Mouse (Mus musculus) layer of hippocampus, postnatal 14 days (tissue): ENCODE results near the gene Clnk. TPM values are rescaled to one million over a fixed set of nuclear protein-coding genes. Genes with fewer than 3 reads are reported as not detected.

Experiments
- DNase-seq, 2 experiments: peaks; one replicate each; pipeline ENCODE4 v3.0.0; 2021 to 2022; ENCODE audit warnings: low spot score in 2 of 2, mixed read lengths in 1 of 2
- total RNA-seq, 2 experiments: library from RNA; stranded (reverse); gene quantifications; 2 replicates each; pipeline ENCODE4 v1.2.3; 2021

Gene Clnk
- total RNA-seq, 2 experiments from 2014 or later: 0.25 to 0.29 TPM

DNA sequence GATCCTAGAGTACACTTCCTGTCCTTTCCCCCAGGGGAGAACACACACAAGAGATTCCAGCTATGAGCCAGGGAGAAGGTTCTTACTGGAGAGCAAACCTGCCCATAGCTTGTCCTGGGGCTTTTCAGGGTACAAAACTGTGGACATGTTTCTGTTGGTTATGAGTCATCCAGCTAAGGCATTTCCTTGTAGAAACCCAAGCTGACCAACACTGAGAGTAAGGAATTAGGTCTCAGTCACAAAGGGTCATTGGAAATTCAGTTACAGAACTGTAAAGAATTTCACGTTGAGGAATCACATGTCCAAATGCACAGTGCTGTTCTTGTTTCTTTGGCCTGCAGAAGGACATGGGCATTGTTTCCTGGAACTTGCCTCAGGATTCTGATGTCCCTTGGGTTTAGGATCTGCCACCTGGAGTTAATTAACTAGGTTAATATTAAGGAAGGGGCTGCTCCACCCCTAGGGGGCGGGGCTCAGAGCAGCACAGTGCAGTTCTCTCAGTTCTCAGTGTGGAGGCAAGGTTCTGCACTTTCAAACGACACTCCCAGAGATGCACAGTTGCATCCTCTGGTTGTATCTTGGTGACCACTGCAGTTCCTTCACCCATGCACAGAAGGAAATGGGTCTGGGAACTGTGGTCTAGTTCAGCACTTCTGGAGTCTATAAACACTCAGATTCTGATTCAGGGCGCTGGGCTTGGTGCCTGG, 18.4 kb downstream of the Clnk start:
- no peak for DNase-seq

DNA sequence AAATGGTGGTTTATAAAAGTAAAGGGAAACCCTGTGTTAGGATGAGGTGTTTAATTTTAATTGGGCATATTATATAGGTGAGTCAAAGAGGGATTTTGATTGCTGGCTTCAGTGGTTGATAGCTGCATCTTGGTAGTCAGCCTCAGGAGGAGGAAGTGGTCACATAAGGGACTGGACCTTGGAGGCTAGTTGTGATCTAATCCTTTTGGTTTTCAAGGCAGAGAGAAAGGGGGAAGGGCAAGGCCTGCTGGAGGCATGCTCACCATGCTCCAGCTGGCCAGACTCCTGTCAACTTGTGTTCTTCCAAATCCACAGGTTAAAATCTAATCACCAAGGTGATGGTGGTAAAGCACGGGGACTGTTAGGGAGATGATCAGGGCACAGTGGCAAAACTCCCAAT, 19.0 kb downstream of the Clnk start:
- no peak for DNase-seq

DNA sequence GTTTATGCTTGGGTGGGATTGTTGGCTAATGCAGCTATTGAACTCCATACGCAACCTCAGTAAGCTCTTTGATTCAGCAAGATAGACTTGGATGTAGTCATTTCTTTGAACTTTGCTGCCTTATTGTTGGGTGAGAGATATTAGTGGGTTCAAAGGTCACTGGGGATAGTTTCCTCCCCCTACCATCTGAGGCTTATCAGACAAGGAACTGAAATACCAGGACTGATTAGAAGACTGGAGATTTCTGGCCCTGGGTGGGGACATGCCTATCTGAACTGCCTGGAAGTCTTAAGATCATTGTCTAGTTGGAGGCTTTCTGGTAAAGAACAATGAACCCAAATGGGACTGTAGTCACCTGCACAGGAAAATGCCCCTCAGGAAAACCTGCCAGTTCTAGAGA, 26.4 kb downstream of the Clnk start:
- no peak for DNase-seq

DNA sequence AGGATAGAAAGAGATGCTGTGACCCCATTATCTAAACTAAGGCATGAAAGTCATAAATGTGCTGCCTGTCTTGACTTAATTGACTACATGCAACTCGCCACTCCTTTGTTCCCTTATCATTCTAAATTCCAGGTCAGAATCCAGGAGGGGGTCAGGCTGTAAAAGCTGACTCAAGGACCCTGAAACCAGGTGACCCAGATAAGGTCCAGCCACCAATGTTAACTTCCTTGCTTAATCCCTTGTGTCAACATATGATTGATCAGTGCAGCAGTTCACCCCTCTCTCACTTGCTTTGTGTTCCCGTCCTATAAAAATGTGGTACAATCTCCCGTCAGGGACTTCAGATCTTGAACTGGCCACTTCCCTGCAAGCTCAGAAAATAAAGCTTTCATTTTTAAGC, 31.1 kb downstream of the Clnk start:
- DNase-seq: no peak

DNA sequence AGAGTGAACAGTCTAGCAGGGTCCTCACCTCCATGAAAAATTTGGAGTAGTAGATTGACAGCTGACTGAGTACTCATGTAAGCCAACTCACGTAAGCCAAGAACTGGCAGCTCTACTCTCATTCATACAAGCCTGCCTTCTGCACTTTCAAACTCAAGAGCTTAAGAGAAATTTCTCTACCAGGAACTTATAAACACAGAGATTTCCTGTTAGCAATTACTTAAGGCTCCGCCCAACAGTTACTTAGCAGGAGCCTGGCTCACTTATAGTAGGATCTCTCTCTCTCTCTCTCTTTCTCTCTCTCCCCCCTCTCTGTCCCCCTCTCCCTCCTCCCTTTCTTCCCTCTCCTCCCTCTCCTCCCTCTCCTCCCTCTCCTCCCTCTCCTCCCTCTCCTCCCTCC, 32.3 kb downstream of the Clnk start:
- DNase-seq: no peak

DNA sequence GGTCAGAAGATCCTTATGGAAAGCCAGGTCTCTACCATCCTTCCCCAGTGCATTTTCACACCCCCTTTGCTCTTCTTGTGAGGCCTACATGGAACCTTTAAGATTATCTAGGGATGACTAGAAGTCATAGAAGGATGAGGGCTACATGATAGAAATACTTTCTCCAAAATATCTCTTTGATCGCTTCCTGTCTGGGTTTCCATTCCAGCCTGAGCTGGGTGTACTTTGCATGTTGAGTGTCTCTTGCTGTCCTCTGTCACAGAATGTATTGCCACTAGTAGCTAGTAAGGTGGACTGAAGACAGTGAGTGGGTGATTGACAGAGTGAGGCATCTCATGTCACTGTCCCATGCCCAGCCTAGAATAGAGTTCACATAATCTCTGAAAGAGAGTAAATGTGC, 36.6 kb downstream of the Clnk start:
- DNase-seq: no peak

DNA sequence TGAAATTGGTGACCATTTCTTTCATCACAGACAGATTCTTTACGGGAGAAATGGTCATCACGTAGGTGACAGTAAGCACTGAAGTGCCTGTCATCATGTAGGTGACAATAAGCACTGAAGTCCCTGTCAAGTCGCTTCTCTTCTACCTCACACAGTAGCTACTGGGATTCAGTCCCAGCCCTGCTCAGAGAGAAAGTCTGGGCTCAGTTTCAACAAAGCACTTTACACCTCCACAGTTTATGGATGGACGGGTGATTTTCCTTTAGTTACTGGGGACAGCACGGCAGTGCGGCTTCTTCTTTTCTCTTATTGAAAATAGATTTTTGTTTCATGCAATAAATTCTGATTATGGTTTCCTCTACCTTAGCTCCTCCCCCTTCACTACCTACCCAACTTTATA, 49.3 kb downstream of the Clnk start:
- no peak for DNase-seq

DNA sequence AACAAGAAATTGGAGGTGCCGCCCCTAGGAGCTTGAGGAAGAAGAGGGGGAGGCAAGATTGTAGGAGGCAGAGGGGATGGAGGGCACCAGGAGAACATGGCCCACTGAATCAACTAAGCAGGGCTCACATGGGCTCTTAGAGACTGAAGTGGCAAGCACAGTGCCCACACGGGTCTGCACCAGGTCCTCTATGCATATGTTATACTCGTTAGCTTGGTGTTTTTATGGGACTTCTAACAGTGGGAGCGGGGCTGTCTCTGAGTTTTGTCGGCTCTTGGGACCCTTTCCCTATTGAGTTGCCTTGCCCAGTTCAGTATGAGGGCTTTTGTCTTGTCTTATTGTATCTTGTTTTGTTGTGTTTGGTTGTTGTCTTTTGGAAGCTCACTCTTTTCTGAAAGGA, 50.0 kb downstream of the Clnk start:
- no peak for DNase-seq

DNA sequence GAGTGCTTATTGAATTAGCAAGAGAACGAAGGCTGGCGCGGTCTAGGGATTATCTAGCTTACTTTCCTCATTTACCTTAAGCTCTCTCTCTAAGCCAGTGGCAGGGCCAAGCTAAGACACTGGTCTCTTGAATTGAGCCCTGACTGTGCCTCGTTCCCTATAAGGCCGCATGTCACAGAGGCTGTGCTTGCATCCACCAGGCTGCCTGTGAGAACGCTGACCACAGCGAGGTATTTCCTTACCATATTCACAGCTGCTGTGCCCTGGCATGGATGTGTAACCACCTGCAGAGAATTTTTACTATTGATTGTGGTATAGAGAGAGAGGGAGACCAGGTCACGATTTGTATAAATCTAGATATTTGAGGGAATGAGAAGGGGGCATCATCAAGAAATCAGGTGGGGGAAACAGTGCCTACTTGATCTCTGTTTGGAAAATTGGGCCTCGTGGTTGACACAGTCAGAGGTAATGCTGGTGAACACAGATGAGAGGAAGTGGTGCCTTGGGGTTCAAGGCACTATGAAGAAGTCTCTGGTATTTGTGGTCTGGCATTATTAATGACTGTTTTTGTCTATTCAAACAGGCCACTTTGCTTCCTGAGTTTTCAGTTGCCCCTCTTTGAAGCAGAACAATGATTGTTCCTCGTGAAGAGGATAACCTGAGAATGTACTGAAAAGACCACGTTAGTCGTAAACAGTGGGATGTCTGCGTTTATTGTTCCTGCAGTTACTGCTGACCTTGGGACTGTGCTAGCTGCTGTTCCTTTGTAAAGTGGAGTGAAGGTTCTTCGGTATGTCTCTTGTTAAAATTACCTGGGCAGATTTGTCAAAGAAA, 52.3 kb downstream of the Clnk start:
- no peak for DNase-seq

DNA sequence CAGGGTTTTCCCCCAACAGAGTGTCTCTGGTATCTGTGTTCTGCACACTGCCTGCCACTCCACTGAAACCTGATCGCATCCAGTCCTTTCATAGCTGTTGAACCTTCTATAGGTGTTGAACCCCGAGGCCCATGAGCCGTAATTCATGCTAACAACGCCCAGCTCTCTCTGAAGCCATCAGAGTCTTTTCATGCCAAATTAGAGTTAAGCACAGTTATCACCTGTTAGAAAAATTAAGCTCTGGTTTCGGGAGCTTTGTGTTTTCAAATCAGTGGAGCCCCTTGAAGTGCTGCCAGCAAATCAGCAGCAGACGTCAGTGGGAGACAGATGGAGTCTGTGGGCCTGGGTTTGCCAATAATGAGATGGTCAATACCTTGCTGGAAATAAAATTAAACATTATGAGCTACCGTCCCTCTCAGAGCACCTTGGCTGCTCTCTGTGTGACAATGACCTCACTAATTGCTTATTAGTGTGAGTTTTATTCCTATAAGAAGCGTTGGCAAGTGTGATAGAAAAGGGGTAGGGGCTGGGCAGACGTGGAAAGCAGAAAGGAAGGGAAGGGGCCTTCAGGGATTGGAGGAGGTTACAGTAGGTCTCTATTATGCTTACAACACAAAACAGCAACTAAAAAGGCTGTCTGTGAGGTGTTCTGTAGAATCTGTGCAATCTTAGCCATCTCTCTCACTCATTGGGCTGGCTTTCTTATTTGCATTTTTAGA, 63.1 kb downstream of the Clnk start:
- peak; percentile 11 to 18 for DNase-seq

DNA sequence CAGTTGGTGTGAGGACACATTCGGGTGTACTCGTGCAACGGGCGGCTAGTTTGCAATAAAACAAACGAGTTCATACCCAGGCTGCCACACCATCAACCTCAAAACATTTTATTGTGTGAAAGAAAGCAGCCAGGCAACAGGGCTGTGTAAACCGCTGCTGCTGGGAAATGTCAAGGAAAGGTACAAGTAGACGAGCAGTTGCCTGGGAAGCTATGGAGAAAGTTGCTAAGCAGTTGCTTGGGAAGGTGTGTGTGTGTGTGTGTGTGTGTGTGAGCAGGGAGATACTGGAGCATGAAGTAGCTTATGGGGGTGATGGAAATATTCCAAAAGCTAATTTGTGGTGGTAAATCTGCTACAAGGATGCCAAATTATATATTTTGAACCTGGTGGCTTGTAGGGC, 63.7 kb downstream of the Clnk start:
- DNase-seq: no peak

DNA sequence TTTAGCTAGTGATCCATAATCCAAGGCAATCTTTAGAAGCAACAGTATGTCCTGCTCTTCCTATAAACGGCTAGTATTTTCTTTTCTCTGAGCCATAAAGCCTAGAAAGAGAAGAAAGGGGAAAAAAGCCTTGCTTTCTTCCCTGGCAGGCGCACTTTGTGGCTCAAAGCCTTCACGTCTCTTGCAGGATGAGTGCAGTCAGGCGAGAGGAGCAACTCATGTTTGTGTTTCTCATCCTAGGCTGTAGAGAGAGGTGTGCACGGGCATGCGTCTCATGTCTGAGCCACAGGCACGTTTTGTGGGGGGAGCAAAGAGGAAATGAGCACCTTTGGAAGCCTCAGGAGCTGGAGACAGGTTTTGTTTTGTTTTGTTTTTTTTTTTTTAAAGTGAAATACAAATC, 64.2 kb downstream of the Clnk start:
- no peak for DNase-seq

DNA sequence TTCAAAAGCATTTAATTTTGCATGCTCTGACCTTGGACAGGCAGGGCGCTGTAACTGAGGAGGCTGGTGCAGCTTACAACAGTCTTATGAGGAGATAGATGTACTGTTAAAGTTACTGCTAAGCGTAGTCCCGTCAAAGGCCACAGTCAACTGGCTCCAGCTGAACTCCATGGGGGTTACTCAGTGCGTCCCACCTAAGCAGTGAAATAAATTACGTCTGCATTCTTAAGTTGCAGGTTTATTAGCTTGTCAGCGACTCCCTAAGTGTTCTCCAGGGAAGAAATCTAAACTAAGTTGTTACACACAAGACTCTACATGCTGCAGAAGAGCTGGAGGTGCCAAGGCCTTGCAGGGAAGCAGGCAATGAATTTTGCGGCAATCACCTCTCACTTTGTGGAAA, 77.7 kb downstream of the Clnk start:
- DNase-seq: no peak

DNA sequence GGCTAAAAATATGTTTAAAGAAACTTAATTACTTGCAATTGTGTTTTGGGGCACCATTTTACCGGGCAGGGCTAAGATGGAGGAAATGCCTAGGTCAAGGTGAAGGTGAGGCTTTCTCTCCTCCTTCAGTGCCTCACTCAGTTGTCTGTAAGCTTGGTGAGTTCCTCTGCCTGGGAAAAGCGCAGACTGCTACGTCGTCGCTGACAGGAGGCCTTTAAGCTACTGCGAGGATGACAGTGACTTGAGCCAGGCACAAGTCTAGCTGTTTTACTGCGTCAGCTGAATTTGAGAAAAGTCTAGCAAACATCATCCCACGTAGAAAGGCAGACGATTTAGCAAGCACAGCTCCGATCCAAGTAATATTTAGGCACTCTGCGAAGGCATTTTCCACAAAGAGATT, 81.5 kb downstream of the Clnk start:
- DNase-seq: no peak

DNA sequence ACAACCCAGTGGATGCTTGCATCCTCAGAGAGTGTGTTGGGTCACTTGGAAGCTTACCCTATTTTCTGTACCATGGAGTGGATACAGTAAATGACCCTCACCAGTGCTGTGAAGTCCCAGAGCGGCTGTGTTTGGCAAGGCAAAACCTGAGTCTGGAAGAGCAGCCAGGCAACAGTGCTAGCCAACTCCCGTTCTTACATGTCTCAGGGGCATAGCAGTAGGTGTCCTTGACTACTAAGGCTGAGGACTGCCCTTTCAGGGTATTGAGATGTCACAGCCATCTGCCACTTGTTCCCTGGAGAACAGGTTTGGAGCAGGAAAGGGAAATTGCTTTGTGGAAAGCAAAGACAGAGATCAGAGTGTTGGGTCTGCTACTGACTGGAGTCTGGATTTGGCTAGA, 85.5 kb downstream of the Clnk start:
- no peak for DNase-seq

DNA sequence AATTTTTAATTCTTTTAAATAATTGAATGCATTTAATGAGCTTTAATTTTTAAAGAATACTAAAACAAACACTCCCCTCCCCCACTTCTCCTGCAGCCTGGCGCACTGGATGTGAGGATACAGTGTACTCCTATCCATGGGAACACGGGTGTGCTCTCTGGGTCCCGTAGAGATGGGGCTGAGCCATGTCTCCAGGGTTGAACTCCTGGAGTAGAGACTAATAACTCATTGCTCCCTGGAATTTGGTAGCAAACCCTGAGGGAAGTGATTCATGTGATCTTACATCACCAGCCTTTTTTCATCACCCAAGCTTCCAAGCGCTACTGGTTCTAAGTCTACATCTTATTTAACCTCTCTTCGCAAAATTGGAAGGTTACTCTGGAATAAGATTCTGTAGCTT, 87.8 kb downstream of the Clnk start:
- DNase-seq: no peak

DNA sequence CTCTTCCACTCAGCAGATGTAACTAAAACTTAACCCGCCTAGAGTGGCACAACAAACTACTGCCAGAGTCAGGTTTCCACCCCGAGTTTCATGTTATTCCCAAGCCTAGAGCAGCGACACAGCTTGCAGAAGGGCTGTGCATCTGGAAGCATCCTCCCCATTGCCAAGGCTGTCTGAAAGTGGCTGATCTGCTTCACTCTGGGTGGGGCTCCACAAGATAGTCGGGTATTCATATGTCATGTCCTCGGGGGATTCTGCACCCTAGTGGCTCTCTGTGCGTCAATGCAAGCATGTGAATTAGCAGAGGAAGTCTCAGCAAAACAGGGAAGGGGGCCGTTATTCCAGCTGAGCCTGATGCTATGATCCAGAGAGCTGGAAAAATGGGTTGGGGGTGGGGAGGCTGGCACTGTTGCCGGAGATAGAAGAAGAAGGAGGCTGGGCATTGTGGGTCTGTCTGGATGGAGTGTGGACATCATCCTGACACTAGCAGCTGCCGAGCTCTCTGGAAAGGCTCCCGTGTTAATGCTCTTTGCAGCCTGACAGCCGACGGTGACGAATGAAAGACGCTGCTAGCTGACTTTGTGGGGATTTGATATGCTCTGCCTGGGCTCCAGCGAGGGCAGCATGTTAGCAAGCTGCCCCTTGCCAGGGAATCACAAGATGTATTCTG, 88.6 kb downstream of the Clnk start:
- peak; percentile 14 to 16 for DNase-seq

DNA sequence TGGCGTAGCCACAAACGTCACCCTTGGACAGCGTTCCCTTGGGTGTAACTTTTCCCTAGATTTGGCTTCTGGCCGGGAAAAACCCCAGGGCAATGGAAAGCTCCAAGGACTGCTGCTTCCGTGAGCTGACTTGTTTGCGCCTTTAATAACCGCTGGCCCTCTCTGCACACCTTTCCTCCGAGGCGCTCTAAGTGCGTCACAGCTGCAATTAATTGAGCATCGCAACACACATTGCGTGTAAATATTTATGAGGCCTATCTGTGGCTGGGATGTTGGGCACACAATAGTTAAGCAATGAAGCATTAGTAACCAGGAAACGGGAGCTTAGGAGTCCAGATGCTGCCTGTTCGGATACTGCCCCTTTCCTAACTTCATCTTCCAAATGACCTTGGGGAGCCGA, 90.5 kb downstream of the Clnk start:
- no peak for DNase-seq

DNA sequence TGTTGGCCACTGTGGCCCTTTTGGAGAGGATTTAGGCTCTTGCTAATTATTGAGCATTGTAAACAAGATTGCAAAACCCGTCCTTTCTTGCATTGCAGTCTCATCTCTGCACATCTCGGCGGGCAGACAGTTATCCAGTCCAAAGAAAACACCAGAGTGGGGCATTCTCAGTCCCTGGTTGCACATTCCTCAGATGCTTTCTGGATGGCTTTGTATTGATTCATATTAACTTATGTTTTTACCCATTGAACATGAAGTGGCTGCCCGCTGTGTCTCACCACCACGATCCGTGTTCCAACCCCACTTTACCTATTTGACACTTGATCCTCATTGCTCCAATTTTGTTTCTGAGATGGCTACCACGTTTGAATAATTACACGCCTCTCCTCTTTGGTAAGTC, 90.9 kb downstream of the Clnk start:
- no peak for DNase-seq

DNA sequence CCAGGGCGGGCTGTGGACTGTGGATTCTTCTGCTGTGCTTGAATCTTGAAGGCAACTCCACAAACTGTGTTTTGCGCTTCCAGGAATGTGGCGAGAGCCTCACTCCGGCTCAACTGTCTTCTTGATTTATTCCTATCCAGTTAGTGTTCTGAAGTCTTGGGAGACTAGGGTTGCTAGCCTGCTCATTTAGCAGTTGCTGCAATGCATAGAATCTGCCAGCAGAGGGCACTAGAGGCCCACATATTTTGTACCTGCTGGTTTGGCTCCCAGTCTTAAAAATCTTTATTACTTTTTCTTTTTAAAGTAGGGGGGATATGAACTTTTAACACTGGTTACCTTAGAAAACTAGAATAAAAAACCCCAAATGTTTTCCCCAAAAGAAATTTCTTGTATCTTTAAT, 94.8 kb downstream of the Clnk start:
- DNase-seq: peak; percentile 76 to 83

DNA sequence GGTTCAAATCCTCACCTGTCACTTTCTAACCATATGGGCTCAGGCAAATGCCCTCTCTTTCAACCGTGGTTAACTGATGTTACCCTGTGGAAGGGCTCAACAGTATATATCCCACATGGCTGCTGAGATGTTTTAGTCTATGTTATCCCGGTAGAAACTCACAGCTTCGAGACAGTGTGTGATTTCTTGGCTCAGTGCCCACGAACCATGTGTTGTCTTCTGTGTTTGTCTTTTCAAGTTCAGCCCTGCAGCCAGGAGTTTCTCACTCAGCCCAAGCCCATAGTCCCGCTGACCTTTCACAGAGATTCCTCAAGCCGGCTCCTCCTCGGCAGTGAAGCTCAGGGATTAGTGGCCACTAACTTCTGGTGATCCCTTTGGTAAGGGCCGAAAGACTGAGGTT, 96.0 kb downstream of the Clnk start:
- DNase-seq: no peak

DNA sequence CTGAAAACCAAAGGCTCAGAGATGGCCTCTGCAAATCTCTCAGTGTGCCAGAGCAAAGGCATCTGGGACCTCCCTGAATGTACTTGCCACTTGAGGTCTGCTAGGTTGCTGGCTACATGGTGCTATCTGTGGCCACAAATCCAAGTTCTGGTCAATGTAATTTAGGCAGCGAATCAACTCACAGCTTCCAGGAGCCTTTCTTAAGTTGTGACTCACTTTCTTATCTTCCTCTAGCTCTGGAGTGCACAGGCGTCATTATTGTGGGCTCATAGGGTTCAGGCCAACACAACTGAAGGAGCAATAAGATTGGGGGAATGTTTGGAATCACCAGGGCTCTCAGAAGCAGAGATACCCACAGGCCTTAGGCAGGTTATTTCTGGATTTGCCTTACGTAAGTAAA, 96.6 kb downstream of the Clnk start:
- no peak for DNase-seq
